Mouse (Mus musculus) small intestine, adult 10 weeks (tissue): ENCODE results near the gene Mb. TPM values are rescaled to one million over a fixed set of nuclear protein-coding genes. Genes with fewer than 3 reads are reported as not detected.

Experiments used
- polyA plus RNA-seq: library from polyadenylated mRNA; stranded (reverse); fragments of 350-450 nt; fragmentation: Illumina TruSeq; extraction: RNeasy Lipid Tissue Mini Kit (QIAGEN cat#74804); gene quantifications from one replicate; pipeline ENCODE4 v1.2.3, GENCODE M21; 2014; ENCODE audit warnings: low replicate concordance

Gene Mb
- polyA plus RNA-seq, result not detected

DNA sequence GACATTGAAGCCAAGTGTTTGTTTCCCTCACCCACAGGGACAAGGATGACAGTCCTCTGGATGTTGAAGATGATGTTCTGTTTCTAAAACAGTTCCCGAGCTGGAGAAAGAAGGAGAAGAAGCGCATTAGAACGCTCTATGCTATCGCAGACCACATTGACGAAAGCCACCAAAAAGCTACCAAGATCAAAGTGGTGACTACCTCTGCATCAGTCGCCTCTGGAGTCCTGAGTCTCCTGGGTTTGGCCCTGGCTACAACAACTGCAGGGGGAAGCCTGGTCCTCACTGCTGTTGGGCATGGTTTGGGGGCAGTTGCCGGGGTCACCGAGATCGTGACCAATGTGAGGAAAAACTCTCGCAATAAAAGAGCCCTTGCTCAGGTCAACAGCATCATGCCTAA lies at the start of gene Mb:
TSS of gene Mb (minus strand) at position 101 of the 400 bp plus-strand sequence.

DNA sequence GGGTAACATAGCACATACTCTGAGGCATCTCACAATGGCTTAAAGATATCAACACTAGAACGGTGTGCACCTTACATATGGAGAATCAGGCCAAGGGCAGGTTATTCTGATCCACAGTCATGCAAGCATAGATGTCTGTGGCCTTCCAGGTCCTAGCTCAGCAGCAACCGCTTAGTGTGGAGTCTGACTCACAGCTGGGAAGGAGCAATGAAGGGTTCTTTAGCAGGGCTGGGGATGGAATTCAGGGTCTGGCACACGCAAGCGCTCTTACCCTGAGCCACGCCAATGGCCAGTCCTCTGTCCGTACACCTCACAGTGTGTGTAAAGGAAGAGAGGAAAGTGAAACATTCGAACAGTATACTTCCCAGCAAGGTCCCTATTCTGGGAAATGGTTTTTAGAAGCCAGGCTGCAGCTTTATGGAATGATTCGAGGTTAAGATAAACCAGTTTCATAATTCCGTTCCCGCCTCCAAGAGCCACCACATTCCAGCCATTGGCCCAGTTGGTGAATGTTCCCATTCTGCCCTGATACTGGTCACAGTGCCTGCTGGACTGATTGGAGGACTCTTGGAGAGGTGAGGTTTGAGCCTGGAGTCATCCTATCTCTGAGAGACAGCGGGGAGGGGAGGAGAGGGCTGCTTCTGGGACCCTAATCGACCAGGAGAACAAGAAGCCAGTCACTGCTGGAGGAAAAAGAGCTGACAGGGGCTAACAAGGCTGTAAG lies 5.7 kb downstream of the Mb start, which contains the start of gene Apol6:
TSS of gene Apol6 (plus strand) at position 133 of the 724 bp plus-strand sequence.

Other genes with a start within 250 kb of the Mb start
- 1.9 TPM for gene Zfp251, start 179.2 kb downstream of the Mb start, polyA plus RNA-seq
- 6.0 TPM for gene Zfp7, start 171.4 kb downstream of the Mb start, polyA plus RNA-seq
- not detected for gene Gm49527, start 171.3 kb downstream of the Mb start, polyA plus RNA-seq
- 0.26 TPM for gene Zfp647, start 125.2 kb downstream of the Mb start, polyA plus RNA-seq
- 1.7 TPM for gene 1110038F14Rik, start 102.2 kb downstream of the Mb start, polyA plus RNA-seq
- gene Apol6, start 5.9 kb downstream of the Mb start, polyA plus RNA-seq, result not detected